Mouse (Mus musculus) hindbrain, embryonic 13.5 days (tissue): ENCODE results near the gene Olfr771. TPM values are rescaled to one million over a fixed set of nuclear protein-coding genes. Genes with fewer than 3 reads are reported as not detected.
"Not testable (repeated sequence)": the region's sequence is repeated elsewhere in the genome, so short reads cannot be mapped to it uniquely, and the experiment has no call there.

Experiments
- ATAC-seq: fragments of 200-750 bp; cut with Nextera tagmentation; 2 replicates; pipeline ENCODE4 v1.8.0; 2017; ENCODE audit warnings: moderate TSS enrichment; ENCODE audit not compliant: low FRiP score
- H3K27ac ChIP-seq: fragments of 300-500 bp; sonication (generic); 2 replicates; pipeline ENCODE4 v1.5.1; 2015; ENCODE audit warnings: inconsistent platforms, mild to moderate bottlenecking, moderate library complexity
- H3K27me3 ChIP-seq: fragments of 300-500 bp; sonication (generic); 2 replicates; pipeline ENCODE4 v1.6.1; 2015; ENCODE audit warnings: mild to moderate bottlenecking, inconsistent platforms
- H3K36me3 ChIP-seq: fragments of 300-500 bp; sonication (generic); 2 replicates; pipeline ENCODE4 v1.6.1; 2015; ENCODE audit warnings: mild to moderate bottlenecking, inconsistent platforms
- H3K4me1 ChIP-seq: fragments of 300-500 bp; sonication (generic); replicated peaks from 2 replicates; pipeline ENCODE4 v1.6.1; 2015; ENCODE audit warnings: inconsistent platforms
- H3K4me2 ChIP-seq: fragments of 300-500 bp; sonication (generic); 2 replicates; pipeline ENCODE4 v1.6.1; 2015; ENCODE audit warnings: inconsistent platforms, mild to moderate bottlenecking, moderate library complexity
- H3K4me3 ChIP-seq: fragments of 300-500 bp; sonication (generic); 2 replicates; pipeline ENCODE4 v1.5.1; 2015; ENCODE audit warnings: mild to moderate bottlenecking, inconsistent platforms
- H3K9ac ChIP-seq: fragments of 300-500 bp; sonication (generic); 2 replicates; pipeline ENCODE4 v1.6.1; 2015; ENCODE audit warnings: mild to moderate bottlenecking, inconsistent platforms
- H3K9me3 ChIP-seq: fragments of 300-500 bp; sonication (generic); 2 replicates; pipeline ENCODE4 v1.6.1; 2016; ENCODE audit warnings: inconsistent platforms
- WGBS: fragments of 180-500 bp; shearing (Covaris S2); methylation state at CpG from one replicate; pipeline ENCODE4 v1.1.7; 2015; 5-methylcytosine and 5-hydroxymethylcytosine counted together
- polyA plus RNA-seq: library from polyadenylated mRNA; unstranded; fragments of >200 nt; fragmentation: Nextera tagmentation; extraction: Ambion mirVana; gene quantifications from 2 replicates; pipeline ENCODE4 v1.2.1, GENCODE M21; 2015

Olfr771 gene
- not detected in 2 replicates for polyA plus RNA-seq

DNA sequence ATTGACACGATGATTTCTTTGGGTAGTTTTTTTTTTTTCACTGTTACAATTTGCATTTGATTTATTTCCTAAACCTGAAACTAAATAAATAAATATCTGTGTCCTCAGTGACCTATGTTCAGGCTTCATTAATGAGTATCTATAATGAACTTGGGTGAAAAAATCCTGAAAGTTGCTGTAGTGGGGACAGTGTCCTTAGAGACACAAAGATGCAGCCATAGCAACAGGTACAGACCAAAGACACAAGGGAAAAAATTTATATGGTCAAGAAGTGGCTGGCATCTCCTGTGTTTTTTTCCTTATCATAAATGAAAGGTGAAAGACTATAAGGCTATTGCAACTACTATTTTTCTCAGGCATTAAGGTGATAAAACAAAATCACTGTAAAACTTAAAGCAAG is at the start of gene Olfr771:
Gene Olfr771 (minus strand): TSS at position 101 of the 400 bp plus-strand sequence.
- no peak for ATAC-seq
- Histone ChIP-seq H3K4me2 (no peak within 1 kb of the TSS), H3K4me3 (no peak within 1 kb of the TSS), H3K27me3 (no peaks in the 10 kb centered on the region), H3K27ac (no peak within 1 kb of the TSS), H3K36me3 (no peaks in the 10 kb centered on the region), H3K9ac (no peak within 1 kb of the TSS), H3K4me1 (no peaks in the 10 kb centered on the region), H3K9me3 (no peaks in the 10 kb centered on the region)
- WGBS, result 91% methylated on average over 1 of the region's 1 CpGs

DNA sequence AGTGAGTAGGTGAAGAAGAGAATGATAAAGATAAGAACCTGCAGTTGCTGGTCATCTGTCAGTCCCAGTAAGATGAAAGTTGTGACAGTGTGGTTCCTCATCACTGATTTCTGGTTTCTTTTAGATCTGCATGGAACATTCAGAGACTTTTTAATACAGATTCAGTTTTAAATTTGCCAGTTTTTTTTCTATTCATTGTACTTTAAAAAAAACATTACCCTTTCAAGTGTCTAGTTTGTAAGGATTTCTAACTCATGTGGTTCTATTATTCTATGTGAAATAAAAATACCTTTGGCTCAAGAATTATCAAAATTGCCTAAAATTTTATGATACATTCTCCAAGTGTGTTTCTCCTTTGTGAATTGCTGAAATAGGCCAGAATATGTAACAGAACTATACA is 22.8 kb upstream of the Olfr771 start, which contains the start of gene Olfr773:
Gene Olfr773 (minus strand): TSS at position 101 of the 400 bp plus-strand sequence.
- not testable (repeated sequence) for H3K36me3 ChIP-seq, ATAC-seq, H3K4me2 ChIP-seq, H3K9me3 ChIP-seq, H3K9ac ChIP-seq, H3K4me3 ChIP-seq, H3K27ac ChIP-seq, H3K27me3 ChIP-seq, H3K4me1 ChIP-seq

DNA sequence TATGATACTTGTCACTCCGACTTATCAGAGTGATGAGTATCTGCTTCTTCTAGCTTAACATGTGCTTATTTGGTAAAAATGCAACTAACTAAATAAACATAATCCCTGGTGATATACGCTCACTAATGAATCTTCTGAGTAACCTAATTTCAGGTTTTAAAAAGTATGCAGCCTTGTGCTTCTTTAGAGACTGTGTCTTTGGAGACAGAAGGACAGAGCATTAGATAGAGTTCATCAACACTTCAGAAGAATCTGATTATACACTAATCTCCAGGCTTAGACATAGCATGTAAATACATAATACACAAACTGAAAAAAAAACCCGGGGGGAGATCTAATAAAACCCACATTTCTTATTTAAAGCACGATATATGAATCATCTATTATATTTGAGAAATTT is 13.3 kb upstream of the Olfr771 start, which contains the start of gene Olfr772:
Gene Olfr772 (minus strand): TSS at position 101 of the 400 bp plus-strand sequence.
- ATAC-seq, H3K9ac ChIP-seq: not testable (repeated sequence)

DNA sequence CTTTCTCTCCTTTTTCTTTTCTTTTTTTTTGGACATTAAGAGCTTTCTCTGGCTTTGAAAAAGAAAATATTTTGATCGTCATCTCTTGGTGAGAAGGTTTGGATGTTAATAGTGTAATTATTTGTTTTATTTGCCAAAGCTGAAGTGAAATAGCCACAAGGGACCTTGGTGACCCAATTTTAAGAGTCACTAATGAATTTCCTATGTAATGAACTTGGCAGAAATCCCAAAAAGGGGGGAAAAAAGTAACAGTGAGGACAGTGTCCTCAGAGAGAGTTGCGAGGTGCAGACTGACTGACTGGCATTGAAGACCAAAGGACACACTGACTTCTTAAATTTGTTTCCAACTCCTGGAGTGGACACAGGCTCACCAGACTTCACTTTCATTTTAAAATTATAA is 25.7 kb downstream of the Olfr771 start, which contains the start of gene Olfr770:
Gene Olfr770 (minus strand): TSS at position 101 of the 400 bp plus-strand sequence.
- no peak for ATAC-seq
- Histone ChIP-seq H3K36me3 (no peaks in the 10 kb centered on the region), H3K4me3 (no peak within 1 kb of the TSS), H3K9ac (no peak within 1 kb of the TSS), H3K4me1 (no peaks in the 10 kb centered on the region), H3K27ac (no peak within 1 kb of the TSS), H3K4me2 (no peak within 1 kb of the TSS), H3K9me3 (no peaks in the 10 kb centered on the region), H3K27me3 (no peaks in the 10 kb centered on the region)
- 86% methylated on average over 2 of the region's 2 CpGs for WGBS

More for the DNA sequence above, 13.3 kb upstream of the Olfr771 start, which contains the start of gene Olfr772:
- not testable (repeated sequence) for H3K4me2 ChIP-seq, H3K9me3 ChIP-seq, H3K4me3 ChIP-seq, H3K36me3 ChIP-seq, H3K27ac ChIP-seq, H3K4me1 ChIP-seq, H3K27me3 ChIP-seq
- 82% methylated on average over 3 of the region's 4 CpGs for WGBS

DNA sequence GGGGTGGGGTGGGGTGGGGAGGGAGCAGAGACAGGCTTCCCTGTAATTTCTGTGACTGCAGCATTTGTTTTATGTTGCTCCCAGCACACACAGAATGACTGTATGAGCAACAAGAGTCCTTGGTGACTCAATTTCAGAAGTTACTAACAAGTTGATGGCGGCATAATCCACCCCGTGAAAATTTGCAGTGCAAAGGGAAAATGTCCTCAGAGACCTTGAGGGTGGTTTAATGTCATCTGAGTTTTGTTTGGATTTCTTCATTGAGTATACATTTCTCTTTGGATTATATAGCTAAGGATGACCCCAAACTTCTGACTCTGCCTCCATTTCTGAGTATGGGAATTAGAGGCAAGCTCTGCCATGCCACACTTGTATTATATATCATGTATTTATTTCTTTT is 46.8 kb downstream of the Olfr771 start, which contains the start of gene Olfr769:
Gene Olfr769 (minus strand): TSS at position 101 of the 400 bp plus-strand sequence.
- Histone ChIP-seq H3K9ac (no peak within 1 kb of the TSS), H3K36me3 (no peaks in the 10 kb centered on the region), H3K4me3 (no peak within 1 kb of the TSS), H3K4me1 (no peaks in the 10 kb centered on the region), H3K27me3 (no peaks in the 10 kb centered on the region), H3K4me2 (no peak within 1 kb of the TSS), H3K9me3 (no peaks in the 10 kb centered on the region), H3K27ac (no peak within 1 kb of the TSS)
- no peak for ATAC-seq
- 92% methylated on average over 2 of the region's 2 CpGs for WGBS

DNA sequence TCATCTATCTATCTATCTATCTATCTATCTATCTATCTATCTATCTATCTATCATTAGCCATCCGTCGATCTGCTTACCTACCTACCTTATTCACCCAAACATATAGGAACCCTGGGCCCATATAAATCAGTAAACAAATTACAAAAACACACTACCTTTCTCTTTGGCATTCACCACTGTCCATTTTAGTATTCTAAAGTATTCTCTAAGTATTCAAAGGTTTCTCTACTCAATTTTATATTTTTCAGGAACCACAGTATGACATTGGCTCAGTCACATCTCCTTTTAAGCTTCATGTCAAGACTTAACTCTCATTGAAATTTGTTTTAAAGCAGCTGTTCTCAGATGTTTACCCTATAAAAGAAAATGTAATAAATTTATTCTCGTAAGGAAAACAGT is 49.4 kb downstream of the Olfr771 start:
- no peak overlapping the region for H3K27ac ChIP-seq
- ATAC-seq, result no peak
- WGBS, result 94% methylated on average over 3 of the region's 3 CpGs
- H3K36me3 ChIP-seq, result no peaks in the 10 kb centered on the region
- H3K4me1 ChIP-seq, result no peaks in the 10 kb centered on the region
- no peak overlapping the region for H3K4me3 ChIP-seq
- H3K9me3 ChIP-seq, result no peaks in the 10 kb centered on the region
- no peak overlapping the region for H3K4me2 ChIP-seq
- H3K27me3 ChIP-seq, result no peaks in the 10 kb centered on the region
- no peak overlapping the region for H3K9ac ChIP-seq

Other genes with a start within 250 kb of the Olfr771 start
- 16.6 and 19.3 TPM in 2 replicates for gene Rdh5, start 241.9 kb downstream of the Olfr771 start, polyA plus RNA-seq
- gene Bloc1s1, start 240.7 kb downstream of the Olfr771 start, polyA plus RNA-seq, result 281 and 286 TPM in 2 replicates
- gene Itga7, start 230.9 kb downstream of the Olfr771 start, polyA plus RNA-seq, result 5.2 and 6.3 TPM in 2 replicates
- not detected in 2 replicates for gene Mettl7b, start 203.8 kb downstream of the Olfr771 start, polyA plus RNA-seq
- not detected in 2 replicates for gene Olfr9, start 175.3 kb downstream of the Olfr771 start, polyA plus RNA-seq
- gene Olfr763, start 154.0 kb downstream of the Olfr771 start, polyA plus RNA-seq, result not detected in 2 replicates
- not detected in 2 replicates for gene Olfr764-ps1, start 124.9 kb downstream of the Olfr771 start, polyA plus RNA-seq
- gene Olfr765, start 114.8 kb downstream of the Olfr771 start, polyA plus RNA-seq, result not detected in 2 replicates
- not detected in 2 replicates for gene Olfr766-ps1, start 95.8 kb downstream of the Olfr771 start, polyA plus RNA-seq
- not detected in 2 replicates for gene Olfr767, start 81.8 kb downstream of the Olfr771 start, polyA plus RNA-seq
- gene Olfr768, start 65.4 kb downstream of the Olfr771 start, polyA plus RNA-seq, result not detected in 2 replicates
- not detected in 2 replicates for gene Olfr769, start 46.9 kb downstream of the Olfr771 start, polyA plus RNA-seq
- not detected in 2 replicates for gene Olfr770, start 25.8 kb downstream of the Olfr771 start, polyA plus RNA-seq
- not detected in 2 replicates for gene Olfr772, start 13.2 kb upstream of the Olfr771 start, polyA plus RNA-seq
- gene Olfr773, start 22.7 kb upstream of the Olfr771 start, polyA plus RNA-seq, result not detected in 2 replicates
- not detected in 2 replicates for gene Olfr774, start 71.5 kb upstream of the Olfr771 start, polyA plus RNA-seq
- not detected in 2 replicates for gene Olfr775, start 83.7 kb upstream of the Olfr771 start, polyA plus RNA-seq
- gene Olfr776, start 94.4 kb upstream of the Olfr771 start, polyA plus RNA-seq, result not detected in 2 replicates
- gene Olfr777, start 106.7 kb upstream of the Olfr771 start, polyA plus RNA-seq, result not detected in 2 replicates
- gene Olfr780, start 153.4 kb upstream of the Olfr771 start, polyA plus RNA-seq, result not detected in 2 replicates
- not detected in 2 replicates for gene Olfr781, start 164.1 kb upstream of the Olfr771 start, polyA plus RNA-seq
- gene Olfr782, start 184.1 kb upstream of the Olfr771 start, polyA plus RNA-seq, result not detected in 2 replicates
- 0.08 TPM in 1 of 2 replicates, not detected in the other for gene Olfr784, start 219.3 kb upstream of the Olfr771 start, polyA plus RNA-seq
- not detected in 2 replicates for gene Olfr785, start 240.7 kb upstream of the Olfr771 start, polyA plus RNA-seq